Mouse (Mus musculus): ENCODE data around the gene Fam114a1.

Gene Fam114a1

DNA sequence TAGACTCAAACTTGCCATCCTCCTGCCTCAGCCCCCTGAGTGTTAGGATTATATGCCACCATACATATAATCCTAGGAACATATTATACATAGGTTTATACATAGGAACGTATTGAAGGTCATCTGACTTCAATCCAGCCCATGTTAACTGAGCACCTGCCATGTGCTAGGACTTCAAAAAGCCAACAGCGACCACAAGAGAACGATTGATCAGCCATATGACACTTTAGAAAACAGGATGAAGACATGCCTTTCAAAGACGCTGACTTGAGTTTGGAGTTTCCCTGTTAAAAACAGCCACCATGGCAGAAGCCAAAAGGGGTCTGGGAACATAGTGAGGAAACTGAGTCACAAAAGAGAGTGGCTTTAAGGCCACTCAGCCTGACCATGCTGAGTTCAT is 35.4 kb downstream of the Fam114a1 start:
- no peak for DNase-seq

DNA sequence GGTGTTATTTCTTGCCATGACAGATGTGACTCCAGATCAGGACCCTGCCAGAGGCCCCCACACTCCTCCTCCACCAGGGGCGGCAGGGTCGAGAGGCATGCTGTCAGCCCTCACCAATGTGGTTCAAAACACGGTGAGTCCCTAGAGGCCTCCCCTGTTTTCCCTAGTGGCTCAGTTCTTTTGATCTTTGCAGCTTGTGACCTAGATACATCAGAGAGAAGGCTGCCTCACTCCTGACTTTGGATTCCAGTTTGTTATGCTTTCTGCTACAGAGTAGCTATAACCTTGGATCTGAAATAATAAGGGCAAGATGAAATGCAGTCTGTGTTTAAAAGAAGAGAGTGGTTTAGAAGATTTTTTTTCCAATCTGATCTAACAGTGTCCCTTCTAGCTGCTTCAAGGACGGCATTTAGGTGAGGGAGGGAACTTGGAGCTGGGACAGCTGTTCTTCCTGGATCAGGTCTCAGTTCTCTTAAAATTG is 36.2 kb downstream of the Fam114a1 start:
- no peak for DNase-seq

DNA sequence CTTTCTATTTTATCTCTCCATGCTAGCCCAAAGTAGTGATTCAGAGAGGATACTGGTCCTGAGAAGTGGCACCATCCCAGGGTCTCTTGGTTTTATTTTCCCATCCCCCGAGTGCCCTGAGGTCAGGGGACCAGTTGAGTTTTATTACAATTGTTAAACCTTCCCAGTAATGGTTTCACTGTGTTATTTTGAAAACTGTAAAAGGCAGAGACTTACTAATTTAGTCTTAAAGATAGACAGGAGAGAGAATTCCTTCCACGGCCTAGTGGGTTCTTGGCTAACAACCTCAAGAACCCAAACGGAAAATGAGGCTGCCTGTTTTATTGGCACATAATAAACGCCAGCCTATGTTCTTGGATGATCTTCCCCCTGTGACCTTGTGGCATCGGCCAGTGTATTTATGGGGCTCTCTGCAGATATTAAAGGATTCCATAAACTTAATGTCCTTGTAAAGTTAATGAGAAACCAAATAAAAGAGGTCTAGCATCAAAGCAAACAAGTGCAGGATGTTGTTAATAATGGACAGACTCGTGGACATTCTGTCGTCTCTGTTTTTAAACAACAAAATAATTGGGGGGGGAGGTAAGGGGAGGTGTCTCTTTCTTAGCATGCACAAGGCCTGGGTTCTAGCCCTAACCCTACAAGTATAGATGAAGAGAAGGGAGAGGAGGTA is 42.2 kb downstream of the Fam114a1 start:
- no peak for DNase-seq

DNA sequence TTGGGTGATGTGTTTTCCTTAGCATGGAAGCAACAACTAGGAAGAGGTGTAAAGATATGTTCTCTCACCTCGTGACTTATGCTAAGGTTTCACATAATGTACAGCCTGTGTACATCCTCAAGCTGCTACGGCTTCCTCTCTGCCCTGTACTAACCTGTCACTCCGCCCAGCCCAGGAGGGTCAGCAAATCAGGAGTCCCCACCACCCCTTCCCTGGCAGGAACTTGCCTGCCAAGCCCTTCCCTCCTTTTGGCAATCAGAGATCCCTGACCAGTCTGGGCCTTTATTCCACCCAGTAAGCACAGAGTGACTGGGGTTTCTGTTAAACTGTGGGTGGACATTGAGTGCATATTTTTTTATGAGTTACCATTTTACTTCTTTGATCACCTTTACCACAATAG is 45.6 kb downstream of the Fam114a1 start:
- DNase-seq = no peak

DNA sequence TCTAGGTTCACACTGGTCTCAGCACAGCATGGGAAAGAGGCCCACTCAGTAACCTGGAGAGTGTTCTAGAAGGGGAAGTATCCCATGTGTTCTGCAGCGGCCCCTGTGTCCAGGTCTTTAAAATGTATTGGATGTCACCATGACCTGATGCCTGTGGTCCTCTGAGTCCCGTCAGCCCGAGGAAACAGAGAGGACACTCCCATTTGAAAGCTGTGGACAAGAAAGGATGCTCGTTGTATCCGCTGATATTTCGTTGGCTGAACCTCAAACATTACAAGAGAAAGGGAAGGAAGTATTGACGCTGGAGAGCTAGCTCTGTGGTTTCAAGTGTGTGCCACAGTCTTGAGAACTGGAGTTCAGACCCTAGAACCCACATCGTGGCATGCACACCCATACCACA is 49.2 kb downstream of the Fam114a1 start:
- DNase-seq = no peak

DNA sequence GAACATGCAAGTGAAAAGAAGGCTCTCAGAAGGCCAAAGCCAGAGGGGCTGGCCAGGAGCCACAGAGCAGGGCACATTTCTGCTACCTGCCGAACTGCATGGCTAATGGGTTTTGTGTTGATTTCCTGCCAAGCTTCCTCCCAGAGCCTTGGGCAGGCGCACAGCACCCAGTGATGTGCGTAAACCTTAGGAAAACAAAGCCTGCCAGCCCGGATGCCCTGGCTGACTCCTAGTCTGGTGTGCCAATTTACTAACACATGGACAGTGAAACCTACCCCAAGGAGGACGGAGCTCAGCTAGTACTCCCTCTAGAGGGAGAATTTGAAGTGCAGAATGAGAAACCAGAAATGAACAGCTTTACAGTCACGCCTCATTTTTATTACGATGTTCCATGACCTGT is 50.0 kb downstream of the Fam114a1 start:
- DNase-seq = peak; percentile 85

DNA sequence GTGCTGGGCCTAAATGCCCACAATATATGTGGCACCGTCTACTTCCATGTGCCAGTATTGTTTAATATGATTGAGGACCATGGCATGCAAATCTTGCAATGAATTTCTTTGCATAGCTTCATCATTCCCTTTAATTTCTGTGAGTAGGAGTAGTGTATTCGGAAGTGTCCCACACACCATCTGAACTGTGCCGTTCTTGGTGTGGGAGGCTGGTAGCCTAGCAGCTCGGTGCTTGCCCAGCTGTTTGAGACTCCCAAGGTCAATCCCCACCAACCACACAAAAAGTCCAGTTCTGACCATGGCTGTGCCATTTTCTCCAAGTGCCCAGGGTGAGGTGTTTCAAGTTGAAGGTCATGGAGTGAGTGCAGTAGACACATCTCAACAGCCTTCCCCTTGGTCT is 52.1 kb downstream of the Fam114a1 start:
- DNase-seq = no peak

DNA sequence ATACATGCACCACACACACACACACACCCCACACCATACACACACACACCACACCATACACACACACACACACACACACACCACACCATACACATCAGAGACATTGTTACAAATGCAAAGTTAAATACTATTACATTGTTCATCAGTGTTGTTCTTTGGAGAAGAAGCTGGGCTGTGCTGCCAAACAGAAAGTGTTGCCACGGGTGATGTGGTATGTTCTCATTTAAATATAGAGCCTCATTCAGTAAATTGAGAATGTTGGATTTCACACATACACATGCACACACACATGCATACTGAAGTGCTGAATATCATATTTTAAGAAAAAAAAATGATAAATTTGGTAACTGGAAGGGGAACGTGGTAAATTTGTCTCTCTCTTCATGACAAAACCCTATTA is 54.8 kb downstream of the Fam114a1 start:
- DNase-seq = no peak

DNA sequence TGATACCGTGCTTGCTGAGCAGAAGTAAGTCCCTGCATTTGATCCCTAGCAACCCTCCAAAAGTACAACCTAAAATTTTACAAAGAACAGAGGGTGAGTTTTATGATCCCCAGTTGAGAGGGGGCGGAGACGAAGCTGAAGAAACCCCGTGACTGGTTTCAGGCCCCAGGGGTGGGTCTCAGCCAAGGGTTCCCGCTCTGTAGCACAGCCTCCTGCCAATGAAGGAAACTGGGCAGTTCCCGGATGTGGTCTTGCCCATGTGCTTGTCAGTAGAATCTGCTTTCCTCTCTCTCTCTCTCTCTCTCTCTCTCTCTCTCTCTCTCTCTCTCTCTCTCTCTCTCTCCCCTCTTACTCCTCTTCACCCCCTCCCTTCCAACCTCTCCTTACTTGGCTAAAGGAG is 56.0 kb downstream of the Fam114a1 start:
- DNase-seq = peak in 1 of 2 experiments; percentile 22

DNA sequence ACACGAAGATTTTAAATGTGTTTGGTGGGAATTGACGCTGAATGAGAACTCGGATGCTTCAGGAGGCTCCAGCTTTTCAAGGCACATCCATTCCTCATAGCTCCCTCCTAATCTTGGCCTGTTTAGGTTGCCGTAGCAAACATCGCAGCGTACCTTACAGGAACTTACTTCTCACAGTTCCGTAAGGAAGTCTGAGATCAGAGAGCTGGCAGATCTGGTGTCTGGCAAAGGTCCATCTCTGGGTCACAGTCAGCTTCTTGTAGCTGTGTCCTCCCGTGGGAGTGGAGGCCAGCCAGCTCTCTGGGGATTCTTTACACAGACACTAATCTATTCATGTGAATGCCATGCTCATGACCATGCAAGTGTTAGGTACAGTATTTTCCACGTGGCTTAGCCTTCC is 56.9 kb downstream of the Fam114a1 start:
- peak; percentile 24 to 48 for DNase-seq

DNA sequence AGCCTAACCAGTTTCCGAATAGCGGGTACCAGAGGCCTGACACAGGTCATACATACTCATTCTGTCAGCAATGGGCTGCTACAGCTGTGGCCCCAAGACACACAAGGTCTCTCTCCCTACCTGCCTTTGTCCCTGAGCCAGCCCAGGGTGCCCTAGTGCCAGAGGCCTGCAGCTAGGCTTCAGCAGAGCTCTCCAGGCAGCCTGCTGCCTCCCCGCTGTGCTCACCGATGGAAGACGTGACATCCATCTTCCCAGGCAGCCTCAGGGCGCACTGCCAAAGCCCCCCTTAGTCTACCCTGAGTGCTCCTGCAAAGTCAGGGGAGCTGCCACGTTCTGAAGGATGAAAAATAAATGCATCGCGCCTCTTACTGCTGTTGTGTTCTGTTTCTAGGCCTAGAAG is 58.1 kb downstream of the Fam114a1 start:
- DNase-seq = no peak

DNA sequence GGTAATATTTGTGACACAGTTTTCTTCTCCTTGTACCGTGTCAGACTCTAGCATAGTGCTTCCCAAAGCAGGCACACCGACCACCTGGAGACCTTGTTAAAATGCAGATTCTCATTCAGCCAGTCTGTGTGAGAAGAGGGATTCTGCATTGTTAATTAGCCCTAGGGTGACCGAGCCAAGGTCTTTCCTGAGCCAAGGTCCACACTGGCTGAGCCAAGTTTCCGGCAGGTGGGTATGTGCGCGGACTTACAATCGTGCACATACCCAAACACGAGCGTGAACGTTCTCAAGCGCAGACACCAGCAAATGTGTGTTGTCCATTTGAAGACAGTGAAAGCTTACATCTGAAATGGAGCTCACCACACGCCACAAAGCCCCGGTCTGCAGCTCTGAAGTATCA is 66.7 kb downstream of the Fam114a1 start:
- DNase-seq = peak in 1 of 2 experiments; percentile 23

DNA sequence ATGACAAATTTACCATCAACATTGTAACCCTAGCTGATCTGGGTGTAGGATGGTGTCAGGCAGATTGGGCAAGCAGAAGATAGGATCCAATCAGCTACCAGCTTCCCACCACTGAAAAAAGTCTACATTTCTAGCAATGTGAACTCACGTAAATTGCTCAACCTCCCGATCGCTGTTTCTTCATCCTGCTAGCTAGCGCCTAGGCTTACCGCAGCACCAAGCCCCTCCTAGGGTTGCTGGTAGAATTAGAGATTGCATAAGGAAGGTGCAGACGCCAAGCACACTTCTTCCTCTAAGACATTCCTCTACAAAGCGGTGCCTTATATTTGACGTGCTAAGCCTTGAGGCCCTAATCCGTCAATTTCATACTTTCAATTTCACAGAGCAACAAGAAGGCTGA is 68.4 kb downstream of the Fam114a1 start:
- no peak for DNase-seq

DNA sequence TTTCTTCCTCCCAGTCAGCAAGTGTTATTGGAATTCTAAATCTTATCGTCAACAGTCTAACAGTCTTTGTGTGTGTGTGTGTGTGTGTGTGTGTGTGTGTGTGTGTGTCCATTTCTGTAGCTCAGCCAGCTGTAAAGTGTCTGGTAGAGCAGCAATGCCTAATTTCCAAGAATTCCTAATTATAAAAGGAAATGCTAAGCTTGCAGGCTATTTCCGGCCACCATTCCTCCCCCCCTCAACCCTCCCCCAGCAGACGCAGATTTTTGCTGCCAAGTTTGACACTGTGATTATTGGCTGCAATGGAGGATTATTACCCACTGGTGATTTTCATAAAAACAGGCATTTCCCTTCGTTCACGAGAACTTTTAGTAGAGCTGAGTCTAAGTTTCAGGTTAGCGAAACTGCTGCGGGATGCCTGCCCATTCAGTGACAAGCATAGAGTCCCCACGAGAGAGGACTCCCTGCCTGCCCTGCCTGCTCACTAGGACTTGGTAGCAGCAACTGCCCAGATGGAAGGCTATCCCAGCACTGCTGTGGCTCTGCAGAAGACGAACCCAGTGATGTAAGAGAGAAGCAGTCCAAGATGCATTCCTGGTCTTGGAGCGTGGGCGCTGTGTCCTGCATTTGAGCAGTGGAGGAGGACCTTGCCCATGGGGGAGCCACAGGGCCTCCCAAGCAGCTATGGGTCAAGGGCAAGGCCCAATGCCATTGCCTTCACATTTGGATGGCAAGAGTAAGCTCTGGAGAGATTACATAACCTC is 69.1 kb downstream of the Fam114a1 start:
- peak; percentile 44 to 47 for DNase-seq

DNA sequence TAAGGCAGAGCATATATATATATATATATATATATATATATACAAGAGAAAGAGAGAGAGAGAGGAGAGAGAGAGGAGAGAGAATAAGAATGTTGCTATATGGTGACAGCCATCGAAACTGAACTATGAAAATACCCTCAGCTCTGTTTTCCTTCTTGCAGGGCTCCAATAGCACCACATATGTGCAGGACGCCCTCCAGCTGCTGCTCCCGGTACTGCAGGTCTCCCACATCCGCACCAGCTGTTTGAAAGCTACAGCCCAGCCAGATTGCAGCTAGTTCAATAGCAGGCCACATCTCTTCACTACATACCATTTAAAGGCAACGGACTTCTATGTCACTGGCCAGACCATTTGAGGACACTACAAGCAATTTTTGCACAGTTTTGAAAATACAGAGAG is 70.6 kb downstream of the Fam114a1 start:
- DNase-seq = peak in 1 of 2 experiments; percentile 44

DNA sequence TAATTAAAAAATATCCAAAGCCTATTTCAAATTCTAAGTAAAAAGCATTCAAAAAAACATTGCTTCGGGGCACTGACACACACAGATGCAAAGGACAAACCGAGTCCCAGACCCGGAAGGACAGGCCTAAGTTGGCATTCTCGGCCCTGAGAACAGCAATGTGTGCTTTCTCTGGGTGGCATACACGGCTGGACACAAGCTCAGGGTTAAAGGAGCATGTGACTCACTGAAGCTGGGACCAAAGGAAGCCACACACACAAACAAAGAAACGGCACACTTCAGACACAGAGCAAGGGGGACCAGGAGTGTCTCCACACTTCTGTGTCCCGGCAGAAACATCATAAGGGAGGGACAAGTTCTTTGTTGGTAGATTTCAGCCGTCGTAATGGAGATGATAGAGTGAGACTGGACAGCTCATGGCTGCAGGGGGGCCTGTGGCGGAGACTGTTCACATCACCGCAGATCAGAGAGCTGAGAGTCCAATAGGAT is 73.6 kb downstream of the Fam114a1 start:
- DNase-seq = no peak

DNA sequence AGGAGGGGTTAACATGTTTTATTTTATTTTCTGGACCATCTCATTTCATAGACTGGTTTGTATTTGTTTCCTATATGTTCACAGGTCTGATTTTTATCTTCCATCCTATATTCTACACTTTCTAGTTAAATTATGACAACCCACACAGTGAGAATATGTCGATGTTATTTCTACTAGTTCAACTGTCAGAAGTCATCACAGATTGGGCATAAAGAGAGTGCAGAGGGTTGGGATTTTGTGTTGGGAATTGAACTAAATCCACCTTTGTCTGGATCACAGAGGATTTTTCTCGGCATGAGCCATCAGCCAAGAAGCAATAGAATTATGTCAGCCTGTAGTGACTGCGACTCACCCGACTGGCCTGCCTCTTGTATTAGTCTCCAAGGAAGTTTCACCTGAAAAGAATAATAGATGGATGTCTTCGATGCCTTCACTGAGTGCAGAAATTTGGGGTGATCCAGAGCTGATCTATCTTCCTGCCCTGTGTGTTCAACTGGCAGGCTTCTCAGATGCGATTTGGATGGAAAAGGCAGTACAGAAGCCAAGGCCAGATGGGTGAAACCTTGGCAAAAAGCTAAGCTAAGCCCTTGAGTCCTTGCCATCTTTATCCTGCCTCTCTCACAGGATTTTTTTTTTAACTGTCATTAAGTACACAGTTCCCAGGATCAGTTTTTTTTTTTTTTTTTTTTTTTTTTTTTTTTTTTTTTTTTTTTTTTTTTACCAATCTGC is 75.9 kb downstream of the Fam114a1 start:
- DNase-seq = no peak

DNA sequence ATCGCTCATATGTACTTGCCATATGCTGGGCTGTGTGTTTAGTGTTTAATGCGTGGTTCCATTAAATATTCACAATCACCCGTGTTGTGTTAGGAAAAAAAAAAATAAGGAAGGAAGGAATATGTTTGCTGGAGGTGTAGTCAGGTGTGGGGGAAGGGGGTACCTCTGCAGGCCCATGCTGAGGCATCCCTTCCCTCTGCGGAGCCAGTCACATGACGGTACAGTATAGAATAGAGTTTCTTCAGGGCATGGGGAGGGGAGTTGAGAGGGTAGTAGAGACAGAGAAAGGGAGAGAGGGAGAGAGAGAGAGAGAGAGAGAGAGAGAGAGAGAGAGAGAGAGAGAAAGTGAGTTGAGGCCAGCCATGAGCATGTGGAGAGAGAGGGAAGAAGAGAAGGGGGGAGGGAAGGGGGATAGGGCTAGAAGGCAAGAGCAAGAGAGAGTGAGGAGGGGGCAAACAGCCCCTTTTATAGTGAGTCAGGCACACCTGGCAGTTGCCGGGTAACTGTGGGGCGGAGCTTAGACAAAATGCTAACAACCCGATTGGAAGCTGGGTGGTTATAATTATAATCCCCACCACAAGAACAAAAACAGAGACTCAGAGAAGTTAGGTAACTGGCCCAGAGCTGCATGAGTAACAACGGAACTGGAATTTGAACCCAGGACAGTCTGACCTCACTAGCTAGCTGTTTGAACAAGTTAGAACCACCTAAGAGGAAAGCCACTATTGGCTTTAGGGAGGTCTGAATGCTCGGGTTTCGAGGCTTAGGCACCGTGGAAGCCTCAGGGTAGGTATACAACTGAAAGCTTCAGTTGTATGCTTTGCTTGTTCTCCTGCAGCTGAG is 76.8 kb downstream of the Fam114a1 start:
- no peak for DNase-seq

DNA sequence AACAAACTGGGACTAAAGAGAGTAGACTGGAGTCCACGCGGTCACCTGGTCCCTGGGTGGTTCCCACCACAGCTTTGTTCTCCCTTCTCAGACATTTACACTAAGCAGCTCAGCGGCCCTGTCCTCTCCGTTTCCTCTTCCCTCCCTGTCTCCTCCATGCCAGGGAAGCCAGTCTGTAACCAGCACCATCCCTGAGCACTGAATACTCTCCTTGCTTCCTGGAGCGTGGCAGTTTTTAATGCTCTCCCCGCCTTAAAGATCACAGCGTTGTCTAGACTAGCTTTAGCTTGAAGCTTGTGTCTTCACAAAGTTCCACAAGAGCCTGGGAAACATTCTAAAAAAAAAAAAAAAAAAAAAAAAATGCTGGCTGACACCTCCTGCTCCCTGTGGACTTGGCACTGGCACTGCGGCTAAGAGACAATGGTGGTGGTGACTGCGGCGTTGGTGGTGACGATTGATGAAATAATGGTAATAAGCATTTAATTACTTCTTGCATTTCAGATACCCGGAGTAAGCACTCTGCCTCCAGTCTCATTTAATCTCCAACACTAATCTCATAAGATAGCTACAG is 77.5 kb downstream of the Fam114a1 start:
- DNase-seq = peak in 1 of 2 experiments; percentile 10

DNA sequence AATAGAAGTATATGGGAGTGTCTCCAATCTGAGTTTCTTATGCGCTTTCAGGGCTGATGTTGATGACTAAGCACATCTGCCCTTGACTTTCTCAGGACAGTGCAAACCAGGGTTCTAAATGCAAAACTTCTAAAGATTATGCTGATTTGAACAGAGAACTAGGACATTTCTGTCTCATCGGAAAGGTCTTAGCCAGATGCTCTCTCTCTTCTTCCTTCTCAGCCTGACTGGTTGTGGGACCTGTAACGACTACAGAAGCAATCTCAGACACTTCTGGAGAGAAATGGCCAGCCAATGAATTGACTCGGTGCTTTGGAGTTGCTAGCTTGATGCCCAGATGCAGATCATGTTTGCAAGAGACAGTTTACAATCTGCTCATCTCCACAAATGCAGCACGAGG is 80.0 kb downstream of the Fam114a1 start:
- DNase-seq = no peak

DNA sequence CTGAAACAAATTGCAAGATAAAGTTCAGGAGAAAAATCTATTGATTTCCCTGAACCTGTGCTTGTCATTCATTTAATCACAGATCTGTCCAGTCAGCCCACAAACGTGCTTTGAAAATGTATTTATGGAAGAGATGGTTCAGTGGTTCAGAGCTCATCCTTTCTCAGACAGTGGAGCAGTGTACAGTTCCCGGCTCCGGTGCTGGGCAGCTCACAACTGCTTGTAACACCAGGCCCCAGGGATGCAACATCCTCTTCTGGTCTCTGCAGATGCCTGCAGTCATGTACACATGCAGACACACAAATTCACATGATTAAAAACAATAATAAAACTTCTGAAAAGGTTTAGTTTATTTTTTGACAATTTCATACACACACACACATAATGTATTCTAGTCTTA is 81.6 kb downstream of the Fam114a1 start:
- DNase-seq = no peak

DNA sequence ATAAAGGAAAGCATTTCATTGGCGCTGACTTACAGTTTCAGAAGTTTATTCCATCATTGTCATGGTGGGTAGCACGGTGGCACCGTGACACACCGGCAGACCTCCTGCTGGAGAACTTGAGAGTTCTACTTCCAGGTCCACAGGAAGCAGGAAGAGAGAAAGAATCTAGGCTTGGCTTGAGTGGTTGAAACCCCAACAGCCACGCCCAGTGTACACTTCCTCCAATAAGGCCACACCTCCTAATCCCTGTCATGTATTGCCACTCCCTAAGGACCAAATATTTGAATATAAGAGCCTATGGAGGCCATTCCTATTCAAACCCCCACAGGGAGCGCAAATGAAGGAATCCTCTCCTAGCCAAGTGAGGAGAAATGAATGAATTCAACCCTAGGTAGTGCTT is 87.7 kb downstream of the Fam114a1 start:
- no peak for DNase-seq

All from kidney, postnatal 36 days (tissue).